Mouse (Mus musculus) heart, adult 2 months (tissue): ENCODE measurements at regions not wholly inside any gene's neighbourhood (a gene's known extent, or its start where the extent isn't known, plus 50 kb on each side); places are given as distances from the start of the nearest gene placed in this dataset.

Experiments used
- CTCF ChIP-seq: fragments of 200-600 bp; IDR thresholded peaks from 2 replicates; pipeline ENCODE4 v1.8.1; 2022; ENCODE audit warnings: antibody characterized with exemption, mild to moderate bottlenecking, moderate library complexity
- EP300 ChIP-seq: fragments of 200-500 bp; IDR thresholded peaks from 2 replicates; pipeline ENCODE4 v1.6.1; 2011; ENCODE audit warnings: low read depth, low read length, control low read depth; ENCODE audit not compliant: insufficient read depth
- POLR2A ChIP-seq: fragments of 200-500 bp; IDR thresholded peaks from 2 replicates; pipeline ENCODE4 v1.6.1; 2011; ENCODE audit warnings: mild to moderate bottlenecking, low read depth, low read length, control low read depth; ENCODE audit not compliant: insufficient read depth

DNA sequence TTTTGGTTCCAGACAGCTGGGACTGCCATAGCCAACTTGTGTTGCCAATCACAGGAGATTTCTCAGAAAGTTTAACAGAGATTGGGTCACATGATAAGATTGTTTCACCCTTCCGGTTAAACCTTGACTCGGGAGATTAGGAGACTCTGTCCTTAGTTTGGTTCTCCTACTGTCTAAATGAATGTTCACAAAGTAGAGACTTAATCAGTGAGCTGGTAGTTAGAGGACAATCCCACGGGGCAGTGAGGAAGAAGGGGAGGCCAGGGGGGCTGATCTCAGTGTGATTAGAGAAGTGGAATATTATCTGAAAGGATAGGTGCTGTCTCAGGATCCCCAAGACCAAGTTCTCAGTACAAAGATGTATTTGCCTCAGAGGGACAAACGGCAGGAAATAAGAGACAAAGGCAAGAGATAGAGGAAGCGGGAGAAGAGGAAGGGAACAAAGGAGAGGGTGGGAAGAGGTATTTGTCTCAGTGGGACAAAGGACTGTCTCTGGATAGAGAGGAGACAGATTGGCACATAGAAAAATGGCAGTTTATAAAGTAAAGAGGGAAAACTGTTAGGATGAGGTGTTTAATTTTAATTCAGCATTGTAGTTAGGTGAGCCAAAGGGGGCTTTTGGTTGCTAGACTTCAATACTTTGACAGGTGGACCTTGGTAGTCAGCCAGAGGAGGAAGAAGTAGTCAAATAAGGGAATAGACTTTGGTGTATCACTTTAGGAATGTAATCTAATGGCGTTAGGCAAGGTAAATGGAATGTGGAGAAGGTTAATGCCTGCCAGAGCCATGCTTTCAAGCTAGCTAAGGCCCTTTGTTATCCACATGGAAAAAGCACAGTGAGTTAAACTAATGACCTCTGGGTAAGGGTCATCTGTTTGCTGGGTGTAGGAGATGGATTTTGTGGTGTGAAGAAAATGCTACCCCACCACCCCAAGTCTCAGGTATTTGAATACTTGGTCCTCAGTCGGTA lies 110.2 kb upstream of the Zfp648 start:
- TF ChIP-seq EP300: no peak
- no peak for TF ChIP-seq CTCF
- no peak for TF ChIP-seq POLR2A
